Mouse (Mus musculus): ENCODE results near the gene Treh. TPM values are rescaled to one million over a fixed set of nuclear protein-coding genes. Genes with fewer than 3 reads are reported as not detected.

The Treh gene
- polyA plus RNA-seq, 1 experiment from 2014 or later, result not detected

DNA sequence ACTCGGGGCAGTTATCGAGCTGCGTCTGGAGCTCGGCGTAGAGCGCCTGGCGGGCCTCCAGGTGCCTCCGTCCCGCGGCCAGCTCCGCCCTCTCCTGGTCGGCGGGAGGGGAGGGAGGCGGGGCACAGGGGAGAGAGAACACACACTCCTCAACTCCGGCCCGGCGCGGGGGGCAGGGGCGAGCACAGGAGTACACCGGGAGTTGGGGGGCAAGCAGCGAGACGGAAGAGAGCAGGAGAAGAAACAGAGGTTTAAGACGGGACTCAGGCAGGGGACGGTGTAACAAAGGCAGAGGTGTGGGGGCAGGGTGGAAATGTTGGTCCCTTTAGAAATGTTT, 35.4 kb downstream of the Treh start:
- peak overlapping the region; percentile 39 for H3K9ac ChIP-seq (replicated peaks)
- H3K9me3 ChIP-seq, result no peaks in the 10 kb centered on the region
- peak; percentile 82 for ATAC-seq (ENCODE audit: low FRiP score, low read depth)
- H3K4me2 ChIP-seq (replicated peaks), result peak overlapping the region; percentile 57
- H3K27ac ChIP-seq (replicated peaks), result 0 out of 2 replicates have a peak overlapping the region, but pooled peaks have one; percentile 16
- H3K36me3 ChIP-seq, result peaks cover 80% of the 10 kb centered on the region
- 3% methylated on average over 23 of the region's 24 CpGs for WGBS
- H3K27me3 ChIP-seq, result peaks cover 8% of the 10 kb centered on the region; the same call in 1 of the 2 replicates
- H3K4me3 ChIP-seq, result peak overlapping the region; percentile 36
- H3K4me1 ChIP-seq, result peaks cover 20% of the 10 kb centered on the region

DNA sequence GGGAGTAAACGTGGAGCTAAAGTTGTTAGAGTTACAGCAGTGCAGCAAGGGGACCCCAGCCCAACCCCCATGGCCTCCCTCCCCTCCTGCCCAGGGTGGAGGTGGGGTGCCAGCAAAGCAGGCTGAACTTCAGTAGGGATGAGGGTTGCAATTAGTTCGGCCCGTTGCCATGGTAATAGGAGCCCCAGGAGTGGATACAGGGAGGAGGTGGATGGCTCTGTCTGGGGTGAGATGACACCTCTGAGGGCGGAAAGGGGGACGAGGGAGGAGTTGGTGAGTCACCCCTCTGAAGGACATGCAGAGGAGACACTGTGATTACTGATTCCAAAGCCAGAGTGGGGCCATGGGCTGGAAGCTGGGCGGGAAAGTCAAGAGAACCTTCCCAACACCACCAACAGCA, 35.9 kb downstream of the Treh start:
- H3K36me3 ChIP-seq, result peaks cover 80% of the 10 kb centered on the region
- peaks cover 8% of the 10 kb centered on the region; the same call in 1 of the 2 replicates for H3K27me3 ChIP-seq
- peak overlapping the region; percentile 36 for H3K4me3 ChIP-seq
- H3K4me2 ChIP-seq (replicated peaks), result peak overlapping the region; percentile 57
- 14% methylated on average over 6 of the region's 6 CpGs for WGBS
- no peak overlapping the region for H3K27ac ChIP-seq (replicated peaks)
- peaks cover 20% of the 10 kb centered on the region for H3K4me1 ChIP-seq
- H3K9ac ChIP-seq (replicated peaks), result peak overlapping the region; percentile 39; the same call in 1 of the 2 replicates
- no peaks in the 10 kb centered on the region for H3K9me3 ChIP-seq
- 0 out of 2 replicates have a peak, but pooled peaks have one; percentile 17 for ATAC-seq (ENCODE audit: low FRiP score, low read depth)

DNA sequence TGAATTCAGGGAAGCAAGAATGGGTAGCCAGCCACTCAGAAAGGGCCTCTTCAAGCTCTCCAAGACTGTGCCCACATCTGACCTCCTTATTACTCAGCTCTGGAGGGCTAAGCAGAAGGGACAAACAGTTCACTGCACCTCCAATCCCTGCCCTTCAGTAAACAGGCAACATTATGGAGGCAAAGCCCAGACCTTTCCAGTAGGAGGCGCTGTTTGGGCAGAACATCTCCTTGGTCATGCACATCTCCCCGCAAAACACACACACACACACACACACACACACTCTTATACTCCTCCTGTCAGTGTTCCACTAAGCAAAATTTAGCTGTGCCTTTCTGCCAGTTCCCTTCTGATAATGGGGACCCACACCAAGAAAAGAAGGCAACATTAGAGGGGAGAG, 36.6 kb downstream of the Treh start:
- 39% methylated on average over 2 of the region's 2 CpGs for WGBS
- Histone ChIP-seq H3K27ac (replicated peaks) (no peak overlapping the region), H3K36me3 (peaks cover 80% of the 10 kb centered on the region), H3K9ac (replicated peaks) (no peak overlapping the region), H3K9me3 (no peaks in the 10 kb centered on the region), H3K27me3 (peaks cover 8% of the 10 kb centered on the region; the same call in 1 of the 2 replicates), H3K4me2 (replicated peaks) (no peak overlapping the region), H3K4me3 (no peak overlapping the region), H3K4me1 (peaks cover 22% of the 10 kb centered on the region)
- ATAC-seq (ENCODE audit: low FRiP score, low read depth), result no peak

DNA sequence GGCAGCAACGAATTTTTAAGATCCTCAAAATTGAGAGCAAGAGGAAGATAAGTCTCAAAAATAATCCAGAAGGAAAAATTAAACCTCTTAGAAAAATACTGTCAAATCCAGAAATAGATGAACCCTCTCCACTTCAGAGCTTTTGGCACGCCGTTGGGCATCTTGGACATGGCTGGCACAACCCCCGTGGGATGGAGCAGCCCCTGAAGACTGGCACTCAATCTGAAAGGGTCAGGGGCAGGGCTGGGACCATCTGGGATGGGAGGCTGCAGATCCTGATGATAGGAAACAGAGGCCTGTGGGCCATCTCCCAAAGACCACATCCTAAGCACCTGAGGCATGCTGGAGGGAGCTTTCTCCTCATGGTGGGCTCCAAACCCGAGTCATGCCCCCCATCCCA, 37.2 kb downstream of the Treh start:
- H3K27ac ChIP-seq (replicated peaks), result no peak overlapping the region
- ATAC-seq (ENCODE audit: low FRiP score, low read depth), result no peak
- H3K9me3 ChIP-seq, result no peaks in the 10 kb centered on the region
- no peak overlapping the region for H3K4me2 ChIP-seq (replicated peaks)
- WGBS, result 86% methylated on average over 5 of the region's 5 CpGs
- peaks cover 22% of the 10 kb centered on the region for H3K4me1 ChIP-seq
- H3K4me3 ChIP-seq, result no peak overlapping the region
- peaks cover 80% of the 10 kb centered on the region for H3K36me3 ChIP-seq
- no peak overlapping the region for H3K9ac ChIP-seq (replicated peaks)
- peaks cover 8% of the 10 kb centered on the region; the same call in 1 of the 2 replicates for H3K27me3 ChIP-seq

DNA sequence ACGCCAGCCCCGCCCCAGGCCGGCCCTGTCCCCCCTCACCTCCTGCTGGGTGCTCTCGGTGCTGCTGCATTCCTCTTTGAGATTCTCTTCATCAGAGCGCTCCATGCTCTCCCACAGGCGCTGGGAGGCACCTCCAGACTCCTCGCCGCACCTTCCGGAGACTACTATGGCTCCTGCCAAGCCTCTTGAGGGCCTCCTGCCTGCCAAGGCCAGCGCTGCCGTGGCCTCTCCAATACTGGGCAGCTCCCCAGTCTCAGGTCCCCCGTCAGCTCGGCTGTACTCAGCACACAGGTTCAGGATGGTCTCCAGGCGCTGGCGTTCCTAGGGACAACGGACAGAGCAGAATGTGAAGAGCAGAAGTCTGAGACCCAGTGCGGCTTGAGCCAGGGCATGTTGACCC, 38.6 kb downstream of the Treh start:
- Histone ChIP-seq H3K27me3 (peaks cover 8% of the 10 kb centered on the region; the same call in 1 of the 2 replicates), H3K4me1 (peaks cover 22% of the 10 kb centered on the region), H3K4me2 (replicated peaks) (no peak overlapping the region), H3K27ac (replicated peaks) (no peak overlapping the region), H3K9ac (replicated peaks) (no peak overlapping the region), H3K4me3 (no peak overlapping the region), H3K9me3 (no peaks in the 10 kb centered on the region), H3K36me3 (peaks cover 80% of the 10 kb centered on the region)
- 66% methylated on average over 17 of the region's 17 CpGs for WGBS
- no peak for ATAC-seq (ENCODE audit: low FRiP score, low read depth)

DNA sequence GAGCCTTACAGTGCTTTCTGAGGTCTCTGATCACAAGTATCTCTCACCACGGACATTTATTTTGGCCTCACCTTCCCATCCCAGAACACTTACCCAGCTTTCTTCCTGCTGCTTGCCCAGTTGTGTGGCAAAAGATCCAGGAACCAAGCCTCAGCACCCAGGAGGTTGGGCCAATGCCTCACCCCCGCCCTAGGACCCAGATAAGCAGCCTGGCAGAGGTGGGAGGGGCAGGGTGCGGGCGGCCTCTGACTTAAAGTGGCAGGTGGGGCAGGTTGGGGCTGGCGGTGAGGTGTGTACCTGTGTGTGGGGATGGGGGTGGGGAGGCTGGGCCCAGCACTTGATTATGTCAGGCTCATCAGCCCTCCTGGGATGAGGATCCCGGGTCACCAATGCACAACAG, 40.0 kb downstream of the Treh start:
- peaks cover 80% of the 10 kb centered on the region for H3K36me3 ChIP-seq
- no peak for ATAC-seq (ENCODE audit: low FRiP score, low read depth)
- WGBS, result 94% methylated on average over 6 of the region's 6 CpGs
- no peak overlapping the region for H3K9ac ChIP-seq (replicated peaks)
- H3K27ac ChIP-seq (replicated peaks), result no peak overlapping the region
- no peak overlapping the region for H3K4me3 ChIP-seq
- peaks cover 18% of the 10 kb centered on the region for H3K4me1 ChIP-seq
- 0 out of 2 replicates have a peak, but pooled peaks cover 2% of the 10 kb centered on the region for H3K27me3 ChIP-seq
- no peak overlapping the region for H3K4me2 ChIP-seq (replicated peaks)
- no peaks in the 10 kb centered on the region for H3K9me3 ChIP-seq

DNA sequence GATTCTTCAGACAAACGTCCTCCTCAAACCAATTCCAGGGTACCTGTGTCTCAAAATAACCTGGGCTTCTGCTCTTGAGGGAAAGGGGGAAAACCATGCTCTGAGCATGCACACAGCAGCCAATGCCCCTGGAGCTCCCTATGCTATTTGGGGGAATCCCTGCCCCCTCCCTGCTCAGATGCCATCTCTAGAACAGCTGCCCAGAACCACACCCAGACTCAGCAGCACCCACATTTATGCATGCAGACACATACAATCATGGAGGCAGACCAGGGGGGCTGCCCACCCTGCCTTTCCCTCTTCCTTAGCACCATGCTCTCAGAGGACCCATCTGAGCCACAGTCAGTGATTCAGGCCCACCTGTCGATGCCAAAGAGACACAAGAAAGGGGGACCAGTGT, 40.5 kb downstream of the Treh start:
- H3K36me3 ChIP-seq, result peaks cover 80% of the 10 kb centered on the region
- H3K4me1 ChIP-seq, result peaks cover 13% of the 10 kb centered on the region
- H3K9me3 ChIP-seq, result no peaks in the 10 kb centered on the region
- no peak for ATAC-seq (ENCODE audit: low FRiP score, low read depth)
- no peaks in the 10 kb centered on the region for H3K27me3 ChIP-seq
- H3K4me3 ChIP-seq, result no peak overlapping the region
- H3K4me2 ChIP-seq (replicated peaks), result no peak overlapping the region
- no peak overlapping the region for H3K27ac ChIP-seq (replicated peaks)
- H3K9ac ChIP-seq (replicated peaks), result no peak overlapping the region
- 71% methylated on average over 2 of the region's 2 CpGs for WGBS

DNA sequence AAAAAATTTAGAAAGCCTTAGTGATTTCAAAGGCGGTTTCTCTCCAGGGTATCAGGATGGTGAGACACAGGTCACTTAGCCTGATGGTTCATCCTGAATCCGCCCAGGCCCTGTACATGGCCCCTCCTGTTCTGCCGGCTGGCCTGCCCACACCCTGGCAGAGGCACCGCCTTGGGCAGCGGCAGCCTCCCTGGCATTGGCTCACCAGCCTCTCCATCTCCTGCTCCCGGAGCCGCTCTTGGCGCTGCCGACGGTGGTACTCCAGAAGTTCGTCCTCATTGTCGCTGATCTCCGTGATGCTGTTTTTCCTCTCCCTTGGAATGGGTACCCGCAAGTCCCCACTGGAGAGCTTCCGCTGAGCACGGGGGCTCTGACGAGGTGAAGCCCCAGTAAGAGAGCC, 42.1 kb downstream of the Treh start:
- Histone ChIP-seq H3K9ac (replicated peaks) (no peak overlapping the region), H3K9me3 (no peaks in the 10 kb centered on the region), H3K4me2 (replicated peaks) (no peak overlapping the region), H3K27me3 (no peaks in the 10 kb centered on the region), H3K4me1 (peaks cover 14% of the 10 kb centered on the region), H3K36me3 (peaks cover 74% of the 10 kb centered on the region), H3K27ac (replicated peaks) (no peak overlapping the region), H3K4me3 (no peak overlapping the region)
- WGBS, result 90% methylated on average over 17 of the region's 17 CpGs
- ATAC-seq (ENCODE audit: low FRiP score, low read depth), result no peak

DNA sequence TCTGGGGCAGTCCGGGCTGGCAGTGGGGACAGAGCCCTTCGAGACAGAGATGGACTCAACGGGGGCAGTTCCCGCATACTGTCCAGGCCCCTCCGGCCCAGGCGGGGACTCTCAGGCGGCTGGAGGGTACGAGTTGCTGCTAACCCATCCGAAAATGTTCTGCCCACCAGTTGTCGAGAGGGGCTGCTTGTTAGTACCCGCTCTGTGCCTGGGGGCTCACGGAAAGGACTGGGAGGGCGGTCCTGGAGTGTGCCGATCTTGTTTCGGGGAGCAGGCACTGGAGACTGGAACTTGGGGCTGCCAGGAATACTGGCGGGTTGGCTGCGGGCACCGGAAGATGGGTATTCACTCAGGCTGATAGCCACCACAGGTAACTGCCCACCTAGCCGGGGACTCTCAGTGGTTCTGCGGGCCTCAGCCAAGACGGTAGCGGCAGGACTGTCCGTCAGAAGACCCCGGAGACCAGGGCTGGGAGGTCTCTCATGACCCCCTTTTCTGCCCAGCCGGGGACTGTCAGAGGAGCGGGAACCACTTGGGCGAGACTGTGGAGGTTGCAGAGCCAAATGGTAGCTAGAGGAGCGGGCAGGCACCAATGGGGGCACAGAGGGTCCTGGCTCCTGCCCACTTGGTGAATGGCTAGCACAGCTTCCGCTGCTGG, 42.8 kb downstream of the Treh start:
- ATAC-seq (ENCODE audit: low FRiP score, low read depth), result no peak
- peaks cover 20% of the 10 kb centered on the region for H3K4me1 ChIP-seq
- 96% methylated on average over 28 of the region's 29 CpGs for WGBS
- H3K4me3 ChIP-seq, result no peak overlapping the region
- no peak overlapping the region for H3K27ac ChIP-seq (replicated peaks)
- peaks cover 67% of the 10 kb centered on the region for H3K36me3 ChIP-seq
- no peaks in the 10 kb centered on the region for H3K27me3 ChIP-seq
- no peak overlapping the region for H3K4me2 ChIP-seq (replicated peaks)
- no peaks in the 10 kb centered on the region for H3K9me3 ChIP-seq
- no peak overlapping the region for H3K9ac ChIP-seq (replicated peaks)

DNA sequence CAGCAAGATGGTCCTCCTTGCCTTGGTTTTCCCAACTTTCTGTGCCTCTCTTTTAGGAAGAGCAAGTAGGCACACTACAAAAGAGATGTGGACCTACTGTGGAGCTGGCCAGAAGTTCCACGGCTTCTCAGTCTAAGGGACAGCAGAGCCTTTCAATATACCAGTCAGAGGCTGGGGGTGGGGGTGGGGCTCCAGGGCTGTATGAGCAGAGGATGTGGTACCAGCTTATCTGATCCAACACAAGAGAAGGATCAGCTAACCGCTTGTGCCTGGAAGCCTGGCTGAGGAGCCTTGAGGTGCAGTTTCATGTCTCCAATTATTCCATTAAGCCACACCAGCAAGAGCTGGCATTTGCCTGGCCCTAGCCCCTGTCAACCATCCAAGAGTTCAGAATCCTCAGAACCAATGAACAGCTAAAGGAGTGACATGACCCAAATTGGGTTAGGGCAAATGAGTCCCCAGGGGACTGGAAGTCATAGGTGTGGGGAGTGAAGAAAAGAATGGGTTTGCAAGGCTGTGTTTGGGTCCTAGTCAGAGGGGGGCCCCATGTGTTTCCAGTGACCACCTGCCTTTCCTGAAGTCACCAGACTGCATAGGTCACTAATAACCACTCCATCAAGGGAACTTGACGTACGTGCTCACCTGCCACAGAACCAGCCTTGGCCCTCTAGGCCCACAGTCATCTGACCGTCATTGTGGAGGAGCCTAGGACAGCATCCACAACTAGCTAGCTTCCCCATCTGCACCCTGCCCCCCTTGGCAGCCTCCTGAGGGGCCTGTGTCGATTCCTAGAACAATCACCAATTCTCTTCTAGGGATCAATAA, 44.2 kb downstream of the Treh start:
- Histone ChIP-seq H3K4me2 (replicated peaks) (no peak overlapping the region), H3K9me3 (no peaks in the 10 kb centered on the region), H3K4me3 (no peak overlapping the region), H3K27ac (replicated peaks) (no peak overlapping the region), H3K36me3 (peaks cover 55% of the 10 kb centered on the region), H3K9ac (replicated peaks) (no peak overlapping the region), H3K4me1 (peaks cover 29% of the 10 kb centered on the region), H3K27me3 (no peaks in the 10 kb centered on the region)
- ATAC-seq (ENCODE audit: low FRiP score, low read depth), result no peak
- WGBS, result 80% methylated on average over 6 of the region's 6 CpGs

DNA sequence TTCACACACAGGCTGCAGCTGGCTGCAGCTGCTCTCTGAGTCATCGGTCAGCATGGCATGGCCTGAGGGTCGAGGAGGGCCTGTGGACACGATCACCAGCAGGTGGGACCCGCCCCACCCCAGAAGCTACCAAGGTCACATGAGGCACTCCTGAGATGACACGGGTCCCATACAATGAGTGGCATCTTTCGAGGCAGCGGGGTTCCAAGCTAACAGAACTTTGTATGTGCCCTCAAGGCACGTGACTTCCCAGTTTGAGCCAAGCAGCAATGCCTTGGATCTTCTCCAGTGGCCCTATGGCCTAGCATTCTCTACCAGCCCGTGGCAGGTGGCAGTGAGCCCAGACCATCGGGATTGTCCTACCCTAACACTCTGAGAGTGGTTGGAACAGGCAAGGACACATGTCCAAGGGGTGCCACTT, 44.8 kb downstream of the Treh start:
- Histone ChIP-seq H3K4me3 (no peak overlapping the region), H3K4me1 (peaks cover 34% of the 10 kb centered on the region), H3K27me3 (no peaks in the 10 kb centered on the region), H3K9me3 (no peaks in the 10 kb centered on the region), H3K36me3 (peaks cover 49% of the 10 kb centered on the region), H3K27ac (replicated peaks) (no peak overlapping the region), H3K9ac (replicated peaks) (no peak overlapping the region), H3K4me2 (replicated peaks) (no peak overlapping the region)
- 90% methylated on average over 10 of the region's 10 CpGs for WGBS
- ATAC-seq (ENCODE audit: low FRiP score, low read depth), result no peak

DNA sequence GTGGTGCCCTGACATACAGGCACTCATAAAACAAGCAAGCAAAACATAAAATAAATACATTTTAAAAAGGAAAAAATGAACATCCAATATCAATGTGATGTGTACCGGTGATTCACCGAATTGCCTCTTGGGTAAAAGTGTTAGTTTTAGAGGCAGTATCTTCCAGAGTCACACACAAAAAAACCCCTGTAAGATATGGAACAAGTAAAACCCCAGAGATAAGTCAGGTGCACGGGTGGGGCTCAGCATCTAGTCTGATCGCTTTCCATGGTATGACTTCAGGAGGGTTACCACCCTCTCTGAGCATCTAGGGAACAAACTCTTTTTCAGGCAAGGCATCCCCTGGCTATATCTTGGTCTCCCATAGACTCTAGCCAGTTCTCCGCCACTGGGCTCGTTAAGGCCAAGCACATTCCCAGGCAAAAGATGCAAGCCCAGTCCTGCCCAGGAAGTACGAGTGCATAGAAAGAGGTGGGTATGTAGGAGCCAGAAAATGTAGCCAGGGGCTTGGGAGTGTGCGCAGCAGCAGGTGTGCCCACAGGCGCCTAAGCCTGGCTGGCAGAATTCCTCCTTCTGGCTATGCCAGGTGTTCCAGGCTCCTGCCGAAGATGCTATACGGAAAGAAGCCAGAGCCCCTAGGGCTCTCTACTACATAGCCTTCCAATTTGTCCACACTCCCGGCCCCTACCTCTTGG, 46.1 kb downstream of the Treh start:
- peak overlapping the region; percentile 83 for H3K4me2 ChIP-seq (replicated peaks)
- no peak overlapping the region; the same call in 1 of the 2 replicates for H3K9ac ChIP-seq (replicated peaks)
- H3K4me3 ChIP-seq, result 0 out of 2 replicates have a peak overlapping the region, but pooled peaks have one; percentile 7

More for the DNA sequence above, 46.1 kb downstream of the Treh start:
- Histone ChIP-seq H3K27me3 (no peaks in the 10 kb centered on the region), H3K9me3 (no peaks in the 10 kb centered on the region), H3K27ac (replicated peaks) (0 out of 2 replicates have a peak overlapping the region, but pooled peaks have one; percentile 20), H3K36me3 (peaks cover 37% of the 10 kb centered on the region), H3K4me1 (peaks cover 47% of the 10 kb centered on the region)
- 93% methylated on average over 12 of the region's 12 CpGs for WGBS
- ATAC-seq (ENCODE audit: low FRiP score, low read depth), result no peak

Data from midbrain, embryonic 12.5 days (tissue).